Mouse (Mus musculus) layer of hippocampus, adult 11-12 months (tissue): Measurements from ENCODE around the gene Ngf.

Experiments
- DNase-seq: peaks from one replicate; pipeline ENCODE4 v3.0.0; 2022; ENCODE audit warnings: low spot score

Gene Ngf

GRCm38 (mm10) chr3:102469713-102470448, at the start of gene Ngf:
Ngf (plus strand) TSS chr3:102469919.
- no peak for DNase-seq

GRCm38 (mm10) chr3:102445567-102445966, 24.2 kb upstream of the Ngf start:
- DNase-seq: no peak

- DNase-seq: no peak
Measured at GRCm38 (mm10) chr3:102446691-102447090, 23.0 kb upstream of the Ngf start.

- DNase-seq: no peak
Measured at GRCm38 (mm10) chr3:102454566-102454965, 15.2 kb upstream of the Ngf start.

- DNase-seq: no peak
Measured at GRCm38 (mm10) chr3:102460528-102460927, 9.2 kb upstream of the Ngf start.

- DNase-seq: no peak
Measured at GRCm38 (mm10) chr3:102460986-102461385, 8.7 kb upstream of the Ngf start.

- DNase-seq: no peak
Measured at GRCm38 (mm10) chr3:102462703-102463336, 6.9 kb upstream of the Ngf start.

- no peak for DNase-seq
Measured at GRCm38 (mm10) chr3:102463339-102463738, 6.4 kb upstream of the Ngf start.

- peak; percentile 65 for DNase-seq
Measured at GRCm38 (mm10) chr3:102466587-102466986, 3.1 kb upstream of the Ngf start.

GRCm38 (mm10) chr3:102467121-102467520, 2.6 kb upstream of the Ngf start:
- no peak for DNase-seq

- no peak for DNase-seq
Measured at GRCm38 (mm10) chr3:102471251-102471650, 1.5 kb downstream of the Ngf start.

- no peak for DNase-seq
Measured at GRCm38 (mm10) chr3:102471799-102472198, 2.1 kb downstream of the Ngf start.

- DNase-seq: no peak
Measured at GRCm38 (mm10) chr3:102474275-102475155, 4.8 kb downstream of the Ngf start.

GRCm38 (mm10) chr3:102477917-102478694, 8.4 kb downstream of the Ngf start:
- no peak for DNase-seq

- peak; percentile 11 for DNase-seq
Measured at GRCm38 (mm10) chr3:102490393-102491123, 20.8 kb downstream of the Ngf start.

GRCm38 (mm10) chr3:102498113-102498512, 28.4 kb downstream of the Ngf start:
- no peak for DNase-seq

- no peak for DNase-seq
Measured at GRCm38 (mm10) chr3:102498931-102499330, 29.2 kb downstream of the Ngf start.

- no peak for DNase-seq
Measured at GRCm38 (mm10) chr3:102500031-102500430, 30.3 kb downstream of the Ngf start.

GRCm38 (mm10) chr3:102501186-102501585, 31.5 kb downstream of the Ngf start:
- DNase-seq: no peak

GRCm38 (mm10) chr3:102505129-102505528, 35.4 kb downstream of the Ngf start:
- DNase-seq: no peak

- DNase-seq: no peak
Measured at GRCm38 (mm10) chr3:102506061-102506460, 36.3 kb downstream of the Ngf start.
